Mouse (Mus musculus) midbrain, embryonic 14.5 days (tissue): ENCODE results near the gene Pramef20. TPM values are rescaled to one million over a fixed set of nuclear protein-coding genes. Genes with fewer than 3 reads are reported as not detected.
"Not testable (repeated sequence)": the region's sequence is repeated elsewhere in the genome, so short reads cannot be mapped to it uniquely, and the experiment has no call there.

Experiments
- ATAC-seq: fragments of 200-750 bp; cut with Nextera tagmentation; 2 replicates; pipeline ENCODE4 v1.8.0; 2017; ENCODE audit warnings: moderate number of reproducible peaks, moderate library complexity; ENCODE audit not compliant: low FRiP score, low TSS enrichment
- DNase-seq: peaks from one replicate; pipeline ENCODE4 v3.0.0-alpha.2; 2015
- H3K27ac ChIP-seq: fragments of 300-500 bp; sonication (generic); replicated peaks from 2 replicates; pipeline ENCODE4 v1.5.1; 2014; ENCODE audit warnings: mild to moderate bottlenecking, low read depth, low read length, moderate library complexity
- H3K27me3 ChIP-seq: fragments of 300-500 bp; sonication (generic); 2 replicates; pipeline ENCODE4 v1.6.1; 2014; ENCODE audit warnings: low read length, control low read depth, mixed read lengths; ENCODE audit not compliant: control insufficient read depth, insufficient read depth
- H3K36me3 ChIP-seq: fragments of 300-500 bp; sonication (generic); 2 replicates; pipeline ENCODE4 v1.6.1; 2014; ENCODE audit warnings: low read length, control low read depth; ENCODE audit not compliant: control insufficient read depth, insufficient read depth
- H3K4me1 ChIP-seq: fragments of 300-500 bp; sonication (generic); 2 replicates; pipeline ENCODE4 v1.6.1; 2014; ENCODE audit warnings: mild to moderate bottlenecking, antibody characterized with exemption, low read length, control low read depth; ENCODE audit not compliant: control insufficient read depth, insufficient read depth
- H3K4me2 ChIP-seq: fragments of 300-500 bp; sonication (generic); 2 replicates; pipeline ENCODE4 v1.6.1; 2014; ENCODE audit warnings: mild to moderate bottlenecking, low read length, moderate library complexity
- H3K4me3 ChIP-seq: fragments of 300-500 bp; sonication (generic); replicated peaks from 2 replicates; pipeline ENCODE4 v1.5.1; 2014; ENCODE audit warnings: low read depth, low read length
- H3K9ac ChIP-seq: fragments of 300-500 bp; sonication (generic); replicated peaks from 2 replicates; pipeline ENCODE4 v1.6.1; 2014; ENCODE audit warnings: mild to moderate bottlenecking, low read length, moderate library complexity
- H3K9me3 ChIP-seq: fragments of 300-500 bp; sonication (generic); 2 replicates; pipeline ENCODE4 v1.6.1; 2016; ENCODE audit warnings: low read length, control low read depth, mixed read lengths; ENCODE audit not compliant: control insufficient read depth
- WGBS: fragments of 180-500 bp; shearing (Covaris S2); extraction: QIAGEN DNeasy Blood & Tissue Kit; methylation state at CpG from one replicate; pipeline ENCODE4 v1.1.7; 2014; 5-methylcytosine and 5-hydroxymethylcytosine counted together
- polyA plus RNA-seq: library from polyadenylated mRNA; unstranded; fragments of >200 nt; fragmentation: Nextera tagmentation; extraction: Ambion mirVana; gene quantifications from 2 replicates; pipeline ENCODE4 v1.2.1, GENCODE M21; 2014

The Pramef20 gene
- polyA plus RNA-seq, result not detected in 2 replicates

- no peak within 1 kb of the TSS for H3K9ac ChIP-seq
- no peak for DNase-seq
- no peak within 1 kb of the TSS for H3K4me3 ChIP-seq
- WGBS, result 46% methylated on average over 2 of the region's 2 CpGs
- H3K27ac ChIP-seq, result no peak within 1 kb of the TSS
- H3K9me3 ChIP-seq, result peaks cover 50% of the 10 kb centered on the region
- H3K4me1 ChIP-seq, result no peaks in the 10 kb centered on the region
- H3K27me3 ChIP-seq, result no peaks in the 10 kb centered on the region
- no peaks in the 10 kb centered on the region for H3K36me3 ChIP-seq
- no peak for ATAC-seq
- H3K4me2 ChIP-seq, result no peak within 1 kb of the TSS
Measured at GRCm38 (mm10) chr4:144377911-144378310, at the start of gene Pramef20. TSS of gene Pramef20 (minus strand) at chr4:144377933.

GRCm38 (mm10) chr4:144424590-144424989 lies 46.9 kb upstream of the Pramef20 start:
- ATAC-seq (no peak), DNase-seq (no peak)
- no peak overlapping the region for H3K9ac ChIP-seq
- 73% methylated on average over 5 of the region's 5 CpGs for WGBS
- H3K4me2 ChIP-seq, result no peak overlapping the region
- peaks cover 12% of the 10 kb centered on the region for H3K9me3 ChIP-seq
- H3K4me1 ChIP-seq, result no peaks in the 10 kb centered on the region
- no peaks in the 10 kb centered on the region for H3K27me3 ChIP-seq
- no peaks in the 10 kb centered on the region for H3K36me3 ChIP-seq
- H3K27ac ChIP-seq, result no peak overlapping the region
- H3K4me3 ChIP-seq, result no peak overlapping the region

GRCm38 (mm10) chr4:144420644-144421043 lies 42.9 kb upstream of the Pramef20 start:
- Histone ChIP-seq H3K9me3 (peaks cover 15% of the 10 kb centered on the region), H3K4me2 (no peak overlapping the region), H3K27me3 (no peaks in the 10 kb centered on the region), H3K4me3 (no peak overlapping the region), H3K4me1 (no peaks in the 10 kb centered on the region), H3K9ac (no peak overlapping the region), H3K36me3 (no peaks in the 10 kb centered on the region), H3K27ac (no peak overlapping the region)
- ATAC-seq (no peak), DNase-seq (no peak)

- Histone ChIP-seq H3K27me3 (no peaks in the 10 kb centered on the region), H3K27ac (no peak within 1 kb of the TSS), H3K36me3 (no peaks in the 10 kb centered on the region), H3K9ac (no peak within 1 kb of the TSS), H3K4me3 (no peak within 1 kb of the TSS), H3K4me1 (no peaks in the 10 kb centered on the region), H3K9me3 (peaks cover 6% of the 10 kb centered on the region), H3K4me2 (no peak within 1 kb of the TSS)
- WGBS, result 88% methylated on average over 9 of the region's 9 CpGs
- DNase-seq (no peak), ATAC-seq (no peak)
Measured at GRCm38 (mm10) chr4:144408290-144408689, 30.6 kb upstream of the Pramef20 start, which contains the start of gene Pramef12. TSS of gene Pramef12 (minus strand) at chr4:144408464.

GRCm38 (mm10) chr4:144406261-144406660 lies 28.5 kb upstream of the Pramef20 start:
- Histone ChIP-seq H3K4me3 (no peak overlapping the region), H3K36me3 (no peaks in the 10 kb centered on the region), H3K27me3 (no peaks in the 10 kb centered on the region), H3K9ac (no peak overlapping the region), H3K9me3 (peaks cover 12% of the 10 kb centered on the region), H3K4me1 (no peaks in the 10 kb centered on the region), H3K4me2 (no peak overlapping the region), H3K27ac (no peak overlapping the region)
- 62% methylated on average over 3 of the region's 3 CpGs for WGBS
- DNase-seq (no peak), ATAC-seq (no peak)

- Histone ChIP-seq H3K4me1 (no peaks in the 10 kb centered on the region), H3K27ac (no peak overlapping the region), H3K27me3 (no peaks in the 10 kb centered on the region), H3K9me3 (peaks cover 9% of the 10 kb centered on the region), H3K4me3 (no peak overlapping the region), H3K9ac (no peak overlapping the region), H3K36me3 (no peaks in the 10 kb centered on the region), H3K4me2 (no peak overlapping the region)
- ATAC-seq (no peak), DNase-seq (peak; percentile 0)
- WGBS, result 9% methylated on average over 17 of the region's 17 CpGs
Measured at GRCm38 (mm10) chr4:144404456-144405086, 26.8 kb upstream of the Pramef20 start.

- no peak overlapping the region for H3K9ac ChIP-seq
- no peaks in the 10 kb centered on the region for H3K4me1 ChIP-seq
- H3K27me3 ChIP-seq, result no peaks in the 10 kb centered on the region
- DNase-seq (no peak), ATAC-seq (no peak)
- no peaks in the 10 kb centered on the region for H3K36me3 ChIP-seq
- WGBS, result 88% methylated on average over 4 of the region's 4 CpGs
- H3K4me3 ChIP-seq, result no peak overlapping the region
- H3K9me3 ChIP-seq, result peaks cover 6% of the 10 kb centered on the region; the same call in 1 of the 2 replicates
- H3K27ac ChIP-seq, result no peak overlapping the region
- no peak overlapping the region for H3K4me2 ChIP-seq
Measured at GRCm38 (mm10) chr4:144402712-144403111, 25.0 kb upstream of the Pramef20 start.

- no peak overlapping the region for H3K9ac ChIP-seq
- no peak overlapping the region for H3K4me2 ChIP-seq
- no peaks in the 10 kb centered on the region for H3K27me3 ChIP-seq
- H3K27ac ChIP-seq, result no peak overlapping the region
- WGBS, result 40% methylated on average over 3 of the region's 3 CpGs
- no peak for ATAC-seq
- H3K9me3 ChIP-seq, result peaks cover 23% of the 10 kb centered on the region
- H3K4me3 ChIP-seq, result no peak overlapping the region
- no peaks in the 10 kb centered on the region for H3K36me3 ChIP-seq
- no peak for DNase-seq
- no peaks in the 10 kb centered on the region for H3K4me1 ChIP-seq
Measured at GRCm38 (mm10) chr4:144396316-144396715, 18.6 kb upstream of the Pramef20 start.

- not testable (repeated sequence) for ATAC-seq, H3K4me3 ChIP-seq, H3K4me1 ChIP-seq, H3K27me3 ChIP-seq, H3K9ac ChIP-seq, DNase-seq, H3K27ac ChIP-seq, H3K4me2 ChIP-seq, H3K36me3 ChIP-seq
- H3K9me3 ChIP-seq, result peaks cover 11% of the 10 kb centered on the region; the same call in 1 of the 2 replicates
- 87% methylated on average over 3 of the region's 3 CpGs for WGBS
Measured at GRCm38 (mm10) chr4:144357642-144358041, 20.1 kb downstream of the Pramef20 start, which contains the start of gene Gm13119. TSS of gene Gm13119 (plus strand) at chr4:144357942.
